Mouse (Mus musculus): ENCODE measurements around the gene Mrpl28.

GRCm38 (mm10) chr17:26113181-26113948, 9.9 kb upstream of the Mrpl28 start, which contains the start of gene Tmem8:
- TF ChIP-seq CTCF (IDR thresholded peaks at IDR 0.05; ENCODE audit: low read depth, low read length) (peak; percentile 19; the same call in 1 of the 2 replicates), POLR2A (IDR thresholded peaks at IDR 0.05; ENCODE audit: extremely low read depth, insufficient read depth, low read length) (0 out of 2 replicates have a peak, but pooled peaks have one; percentile 39)

Data from liver, adult 2 months (tissue).